ENCODE assay signal across 20 mouse cellular contexts in the genomic region with DNA sequence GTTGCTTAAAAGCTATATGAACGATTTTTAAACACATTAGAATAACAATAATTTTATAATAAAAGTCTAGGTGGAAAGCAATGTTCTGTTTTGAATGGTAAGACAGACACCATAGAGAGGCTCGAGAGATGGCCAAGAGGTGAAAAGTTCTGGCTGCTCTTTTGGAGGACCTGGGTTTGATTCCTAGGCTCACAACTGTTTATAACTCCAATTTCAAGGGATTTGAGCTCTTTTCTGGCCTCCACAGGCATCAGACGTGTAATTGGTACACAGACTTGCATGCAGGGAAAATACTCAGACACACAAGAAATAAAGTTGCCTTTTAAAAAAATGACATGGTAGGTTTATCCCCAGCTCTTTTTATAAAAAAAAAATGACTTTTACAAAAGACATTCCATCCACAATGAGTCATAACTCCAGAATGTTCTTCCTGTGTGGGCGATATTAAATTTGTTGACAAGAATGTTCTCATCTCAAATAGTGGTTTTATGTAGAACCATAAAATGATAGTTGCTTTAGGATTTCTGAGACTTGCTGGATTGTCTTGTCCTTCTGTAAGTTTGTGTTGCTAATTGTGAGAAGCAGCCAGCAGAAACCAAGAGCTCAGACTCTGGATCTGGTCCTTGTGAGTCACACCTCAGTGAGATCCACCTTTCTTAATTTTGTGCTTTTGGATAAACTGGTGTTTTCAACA. TPM values are rescaled to one million over a fixed set of nuclear protein-coding genes. Genes with fewer than 3 reads are reported as not detected.
DNase-seq lines count a peak whose midpoint lies in the region; ATAC-seq and TF ChIP-seq lines count a peak whose summit lies in the region.
"Had no signal": no experiment of that assay in that cellular context is flagged by ENCODE, and none has a peak within 500 bp of the region (broad histone marks: within the 10 kb centered on the region; RNA-seq: fewer than 3 reads in every experiment).

No protein-coding gene starts in this region.

- no peaks in the 10 kb centered on the region for H3K27me3 ChIP-seq in kidney, postnatal 0 days (ENCODE audit: insufficient read depth, low read length)
- no peaks in the 10 kb centered on the region for H3K27me3 ChIP-seq in forebrain, postnatal 0 days (ENCODE audit: insufficient read depth, low read length)
- H3K27me3 ChIP-seq: limb, embryonic 13.5 days had no signal

- H3K4me1 ChIP-seq in kidney, postnatal 0 days (replicated peaks; ENCODE audit: insufficient read depth, low read length): no peaks in the 10 kb centered on the region
- peaks cover 6% of the 10 kb centered on the region for H3K4me1 ChIP-seq in brown adipose tissue, adult 24 weeks (ENCODE audit: control insufficient read depth, insufficient read depth, insufficient read length, low read length)
- H3K4me1 ChIP-seq in forebrain, postnatal 0 days (ENCODE audit: insufficient read depth): no peaks in the 10 kb centered on the region
- H3K4me1 ChIP-seq: forebrain, embryonic 10.5 days; limb, embryonic 13.5 days had no signal

- H3K36me3 ChIP-seq in kidney, postnatal 0 days (ENCODE audit: insufficient read depth, low read length): no peaks in the 10 kb centered on the region
- no peaks in the 10 kb centered on the region for H3K36me3 ChIP-seq in forebrain, postnatal 0 days (ENCODE audit: insufficient read depth)
- H3K36me3 ChIP-seq: forebrain, embryonic 10.5 days; limb, embryonic 13.5 days had no signal

- WGBS in kidney, postnatal 0 days: 68% methylated on average over 4 of the region's 4 CpGs
- WGBS in forebrain, postnatal 0 days: 82% methylated on average over 4 of the region's 4 CpGs

- H3K4me3 ChIP-seq in kidney, postnatal 0 days (replicated peaks; ENCODE audit: low read depth, low read length): no peak overlapping the region
- H3K4me3 ChIP-seq in brown adipose tissue, adult 24 weeks (ENCODE audit: insufficient read depth, low read depth, low read length): no peak overlapping the region
- no peak overlapping the region for H3K4me3 ChIP-seq in forebrain, postnatal 0 days (ENCODE audit: low read depth, low read length)
- H3K4me3 ChIP-seq: forebrain, embryonic 10.5 days; limb, embryonic 13.5 days had no signal

- ATAC-seq in kidney, postnatal 0 days (replicated peaks; ENCODE audit: low FRiP score, low read depth): no peak
- no peak for ATAC-seq in forebrain, postnatal 0 days
- ATAC-seq in granulocyte monocyte progenitor cell, adult 5-6 weeks (replicated peaks; ENCODE audit: poor library complexity, severe bottlenecking): no peak

- TF ChIP-seq CTCF in kidney, postnatal 0 days (IDR thresholded peaks at IDR 0.05; ENCODE audit: low read depth): no peak
- no peak for TF ChIP-seq CTCF in forebrain, postnatal 0 days (IDR thresholded peaks at IDR 0.05; ENCODE audit: low read depth)

- H3K27ac ChIP-seq in kidney, postnatal 0 days: 0 out of 2 replicates have a peak overlapping the region, but pooled peaks have one; percentile 50
- peak overlapping the region; percentile 95 for H3K27ac ChIP-seq in brown adipose tissue, adult 24 weeks (replicated peaks; ENCODE audit: low read depth, low read length)
- no peak overlapping the region for H3K27ac ChIP-seq in forebrain, postnatal 0 days (ENCODE audit: low read depth, low read length)
- H3K27ac ChIP-seq: forebrain, embryonic 10.5 days; limb, embryonic 13.5 days; stomach, postnatal 0 days had no signal

- peak; percentile 68 for DNase-seq in kidney, postnatal 0 days (ENCODE audit: low spot score)
- no peak for DNase-seq in kidney, postnatal 4 days
- peak; percentile 54 for DNase-seq in 3134 (ENCODE audit: extremely low read depth, insufficient read length, low spot score)
- DNase-seq in 3T3-L1 (ENCODE audit: low read depth, low spot score): peak; percentile 88
- no peak for DNase-seq in forebrain, postnatal 0 days
- DNase-seq: cerebellum, adult 9-11 months; lung, adult 18-20 months had no signal

- no peak overlapping the region for H3K9ac ChIP-seq in kidney, postnatal 0 days (ENCODE audit: low read depth, low read length)
- H3K9ac ChIP-seq in forebrain, postnatal 0 days: no peak overlapping the region
- H3K9ac ChIP-seq: limb, embryonic 13.5 days had no signal

- no peak overlapping the region for H3K4me2 ChIP-seq in kidney, postnatal 0 days (ENCODE audit: low read length)
- H3K4me2 ChIP-seq in forebrain, postnatal 0 days (ENCODE audit: low read depth): no peak overlapping the region
- H3K4me2 ChIP-seq: limb, embryonic 13.5 days had no signal

- no peaks in the 10 kb centered on the region for H3K9me3 ChIP-seq in kidney, postnatal 0 days (replicated peaks; ENCODE audit: low read length)
- no peaks in the 10 kb centered on the region for H3K9me3 ChIP-seq in forebrain, postnatal 0 days (ENCODE audit: low read length)
- H3K9me3 ChIP-seq: forebrain, embryonic 10.5 days; G1E; limb, embryonic 13.5 days had no signal

RNA-seq across cellular contexts. Expression of a gene that starts 12.8 kb away (rescaled TPM):
- polyA plus RNA-seq in kidney, postnatal 0 days (2015; fragmentation: Nextera tagmentation; extraction: Ambion mirVana): 13.9 and 14.0 TPM in 2 replicates
- polyA plus RNA-seq in brown adipose tissue, adult 24 weeks (2012; ENCODE audit: insufficient read depth, insufficient read length, missing spikeins): 28.8 and 46.9 TPM in 2 replicates
- total RNA-seq in forebrain, postnatal 0 days (2014; rRNA removed): 45.9 and 49.7 TPM in 2 replicates
- 5.2 and 8.1 TPM in 2 replicates for polyA plus RNA-seq in forebrain, postnatal 0 days (2015; fragmentation: Nextera tagmentation; extraction: Ambion mirVana)
- total RNA-seq in granulocyte monocyte progenitor cell, adult 5-6 weeks (2014; fragmentation: Nextera tagmentation): 29.1 and 32.8 TPM in 2 replicates
- 32.0 and 41.6 TPM in 2 replicates for total RNA-seq in granulocyte monocyte progenitor cell, adult 5-6 weeks (2017)

RNA-seq across cellular contexts. Expression of a gene that starts 18.6 kb away (rescaled TPM):
- polyA plus RNA-seq in kidney, postnatal 0 days (2015; fragmentation: Nextera tagmentation; extraction: Ambion mirVana): not detected in 2 replicates
- polyA plus RNA-seq in brown adipose tissue, adult 24 weeks (2012; ENCODE audit: insufficient read depth, insufficient read length, missing spikeins): not detected in 2 replicates
- total RNA-seq in forebrain, postnatal 0 days (2014; rRNA removed): not detected in 2 replicates
- polyA plus RNA-seq in forebrain, postnatal 0 days (2015; fragmentation: Nextera tagmentation; extraction: Ambion mirVana): not detected in 2 replicates
- total RNA-seq in granulocyte monocyte progenitor cell, adult 5-6 weeks (2014; fragmentation: Nextera tagmentation): not detected in 2 replicates
- total RNA-seq in granulocyte monocyte progenitor cell, adult 5-6 weeks (2017): not detected in 2 replicates
- total RNA-seq: G1E; gastrocnemius, adult 8-10 months; heart, postnatal 36 days; megakaryocyte progenitor cell, adult 5-6 weeks had no signal
- polyA plus RNA-seq: embryonic facial prominence, embryonic 11.5 days; forebrain, embryonic 10.5 days; G1E; intestine, embryonic 14.5 days; large intestine, adult 2 months; limb, embryonic 13.5 days; small intestine, adult 2 months; stomach, postnatal 0 days had no signal

RNA-seq across cellular contexts. Expression of a gene that starts 30.9 kb away (rescaled TPM):
- polyA plus RNA-seq in kidney, postnatal 0 days (2015; fragmentation: Nextera tagmentation; extraction: Ambion mirVana): 16.6 and 18.2 TPM in 2 replicates
- polyA plus RNA-seq in brown adipose tissue, adult 24 weeks (2012; ENCODE audit: insufficient read depth, insufficient read length, missing spikeins): 6.7 and 7.9 TPM in 2 replicates
- 9.2 and 14.5 TPM in 2 replicates for total RNA-seq in forebrain, postnatal 0 days (2014; rRNA removed)
- 11.1 and 16.4 TPM in 2 replicates for polyA plus RNA-seq in forebrain, postnatal 0 days (2015; fragmentation: Nextera tagmentation; extraction: Ambion mirVana)
- total RNA-seq in granulocyte monocyte progenitor cell, adult 5-6 weeks (2014; fragmentation: Nextera tagmentation): 5.0 and 6.9 TPM in 2 replicates
- total RNA-seq in granulocyte monocyte progenitor cell, adult 5-6 weeks (2017): 5.8 and 7.0 TPM in 2 replicates

Comparison
In these comparisons a context has a peak if more than half of its experiments do, and no peak if none do; other contexts are left out.
1. DNase-seq: peak in kidney, postnatal 0 days (single experiment), 3134 (single experiment) and 3T3-L1 (single experiment); none in kidney, postnatal 4 days (0 of 2) and forebrain, postnatal 0 days (single experiment).